Mouse (Mus musculus) stomach, postnatal 0 days (tissue): Measurements from ENCODE around the gene Nmnat1. TPM values are rescaled to one million over a fixed set of nuclear protein-coding genes. Genes with fewer than 3 reads are reported as not detected.

Experiments
- ATAC-seq: fragments of 200-750 bp; cut with Nextera tagmentation; 2 replicates; pipeline ENCODE4 v1.8.0; 2017; ENCODE audit not compliant: low FRiP score, low TSS enrichment
- DNase-seq: peaks from one replicate; pipeline ENCODE4 v3.0.0-alpha.2; 2016; ENCODE audit warnings: low spot score
- H3K27ac ChIP-seq: fragments of 300-500 bp; sonication (generic); replicated peaks from 2 replicates; pipeline ENCODE4 v1.5.1; 2014; ENCODE audit warnings: mild to moderate bottlenecking, control low read depth
- H3K27me3 ChIP-seq: fragments of 300-500 bp; sonication (generic); 2 replicates; pipeline ENCODE4 v1.6.1; 2014; ENCODE audit warnings: low read length; ENCODE audit not compliant: control insufficient read depth, insufficient read depth
- H3K36me3 ChIP-seq: fragments of 300-500 bp; sonication (generic); 2 replicates; pipeline ENCODE4 v1.6.1; 2014; ENCODE audit warnings: low read length, mixed read lengths; ENCODE audit not compliant: control insufficient read depth, insufficient read depth
- H3K4me1 ChIP-seq: fragments of 300-500 bp; sonication (generic); replicated peaks from 2 replicates; pipeline ENCODE4 v1.6.1; 2014; ENCODE audit warnings: antibody characterized with exemption; ENCODE audit not compliant: control insufficient read depth, insufficient read depth
- H3K4me2 ChIP-seq: fragments of 300-500 bp; sonication (generic); replicated peaks from 2 replicates; pipeline ENCODE4 v1.6.1; 2014; ENCODE audit warnings: low read depth, mild to moderate bottlenecking, control low read depth, moderate library complexity
- H3K4me3 ChIP-seq: fragments of 300-500 bp; sonication (generic); 2 replicates; pipeline ENCODE4 v1.5.1; 2014; ENCODE audit warnings: low read depth, low read length, control low read depth
- H3K9ac ChIP-seq: fragments of 300-500 bp; sonication (generic); 2 replicates; pipeline ENCODE4 v1.6.1; 2014; ENCODE audit warnings: mild to moderate bottlenecking, low read length, control low read depth, mixed read lengths
- H3K9me3 ChIP-seq: fragments of 300-500 bp; sonication (generic); 2 replicates; pipeline ENCODE4 v1.6.1; 2016; ENCODE audit warnings: low read length; ENCODE audit not compliant: control insufficient read depth
- CTCF ChIP-seq: IDR thresholded peaks from 2 replicates; pipeline ENCODE4 v1.5.1; 2016; ENCODE audit warnings: antibody characterized with exemption, low read depth, mild to moderate bottlenecking, moderate library complexity
- EP300 ChIP-seq: optimal IDR thresholded peaks from 2 replicates; pipeline ENCODE3; 2016; ENCODE audit warnings: antibody characterized with exemption
- WGBS: fragments of 180-500 bp; shearing (Covaris S2); extraction: QIAGEN DNeasy Blood & Tissue Kit; methylation state at CpG from one replicate; pipeline ENCODE4 v1.1.7; 2014; 5-methylcytosine and 5-hydroxymethylcytosine counted together
- polyA plus RNA-seq: library from polyadenylated mRNA; unstranded; fragments of >200 nt; fragmentation: Nextera tagmentation; extraction: Ambion mirVana; gene quantifications from 2 replicates; pipeline ENCODE4 v1.2.1, GENCODE M21; 2015

Nmnat1 gene
- polyA plus RNA-seq, 1 experiment from 2014 or later = 6.1 TPM

DNA sequence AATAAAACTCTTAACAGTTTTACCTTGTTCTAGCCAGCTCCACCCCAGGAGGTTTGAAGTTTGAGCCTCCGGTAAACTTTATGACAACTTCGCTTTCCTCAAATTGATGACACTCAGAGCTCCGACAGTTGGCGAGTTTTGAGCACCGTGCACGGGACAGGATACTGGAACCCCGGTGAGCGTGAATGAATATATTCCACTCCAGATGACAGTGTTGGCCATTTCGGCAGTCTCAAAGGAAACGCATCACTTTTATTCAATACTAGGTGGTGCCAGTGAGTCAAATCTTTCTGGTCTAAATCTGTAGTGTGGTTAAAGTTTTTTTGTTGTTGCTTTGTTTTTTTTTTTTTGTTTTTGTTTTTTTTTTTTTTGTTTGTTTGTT lies 814 bp upstream of the Nmnat1 start:
- Histone ChIP-seq H3K4me1 (peaks cover 6% of the 10 kb centered on the region; the same call in 1 of the 2 replicates), H3K4me2 (peak overlapping the region; percentile 81), H3K9me3 (no peaks in the 10 kb centered on the region), H3K27me3 (no peaks in the 10 kb centered on the region), H3K27ac (peak overlapping the region; percentile 73), H3K36me3 (no peaks in the 10 kb centered on the region; the same call in 1 of the 2 replicates), H3K4me3 (peak overlapping the region; percentile 69), H3K9ac (peak overlapping the region; percentile 64)
- WGBS = under 1% methylated on average over 10 of the region's 10 CpGs
- DNase-seq (no peak), ATAC-seq (no peak)
- no peak for TF ChIP-seq EP300
- peak; percentile 66 for TF ChIP-seq CTCF

GRCm38 (mm10) chr4:149484566-149484965 lies 436 bp downstream of the Nmnat1 start:
- Histone ChIP-seq H3K4me1 (peaks cover 6% of the 10 kb centered on the region; the same call in 1 of the 2 replicates), H3K9me3 (no peaks in the 10 kb centered on the region), H3K9ac (peak overlapping the region; percentile 64), H3K27ac (peak overlapping the region; percentile 73), H3K36me3 (no peaks in the 10 kb centered on the region; the same call in 1 of the 2 replicates), H3K4me3 (peak overlapping the region; percentile 69), H3K27me3 (no peaks in the 10 kb centered on the region), H3K4me2 (peak overlapping the region; percentile 81)
- DNase-seq (no peak), ATAC-seq (no peak)
- no peak for TF ChIP-seq EP300
- TF ChIP-seq CTCF = no peak
- 51% methylated on average over 3 of the region's 3 CpGs for WGBS

GRCm38 (mm10) chr4:149477078-149477477 lies 7.9 kb downstream of the Nmnat1 start, which contains the start of gene Tmem274:
Gene Tmem274, plus strand, starts transcription at chr4:149477378.
- no peak for DNase-seq

DNA sequence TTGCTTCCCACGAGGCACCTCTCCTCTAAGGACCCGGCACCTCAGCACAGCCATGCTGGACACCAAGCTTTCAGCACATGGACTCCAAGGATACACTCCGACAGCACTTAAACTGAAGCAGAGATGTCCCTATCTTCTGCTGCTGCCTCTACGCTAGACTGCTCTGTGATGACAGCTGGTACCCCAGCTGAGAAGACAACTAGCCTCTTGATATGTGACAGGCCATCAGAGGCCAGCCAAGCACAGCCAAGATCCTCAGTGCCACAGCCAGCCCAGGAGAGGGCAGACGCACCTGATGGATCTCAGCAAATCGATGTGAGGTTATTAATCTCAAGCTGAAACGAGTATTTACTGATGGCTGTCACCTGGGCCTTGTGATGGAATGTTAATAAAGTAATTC lies 9.9 kb downstream of the Nmnat1 start:
- H3K9me3 ChIP-seq = no peaks in the 10 kb centered on the region
- no peak for ATAC-seq
- no peaks in the 10 kb centered on the region for H3K27me3 ChIP-seq
- no peak overlapping the region for H3K27ac ChIP-seq
- no peak overlapping the region for H3K9ac ChIP-seq
- H3K4me2 ChIP-seq = no peak overlapping the region
- H3K4me3 ChIP-seq = no peak overlapping the region
- H3K36me3 ChIP-seq = no peaks in the 10 kb centered on the region; the same call in 1 of the 2 replicates
- 64% methylated on average over 7 of the region's 7 CpGs for WGBS
- TF ChIP-seq CTCF (no peak), EP300 (no peak)
- DNase-seq = no peak
- no peaks in the 10 kb centered on the region for H3K4me1 ChIP-seq

More at GRCm38 (mm10) chr4:149477078-149477477, 7.9 kb downstream of the Nmnat1 start, which contains the start of gene Tmem274:
- Histone ChIP-seq H3K9ac (no peak within 1 kb of the TSS), H3K4me2 (no peak within 1 kb of the TSS), H3K27me3 (no peaks in the 10 kb centered on the region), H3K27ac (no peak within 1 kb of the TSS), H3K9me3 (no peaks in the 10 kb centered on the region), H3K4me1 (no peaks in the 10 kb centered on the region), H3K4me3 (no peak within 1 kb of the TSS), H3K36me3 (no peaks in the 10 kb centered on the region)
- TF ChIP-seq EP300 (no peak), CTCF (no peak)
- no peak for ATAC-seq
- 86% methylated on average over 11 of the region's 11 CpGs for WGBS

- Histone ChIP-seq H3K4me1 (no peaks in the 10 kb centered on the region), H3K9ac (no peak overlapping the region), H3K27ac (no peak overlapping the region), H3K9me3 (no peaks in the 10 kb centered on the region), H3K4me3 (no peak overlapping the region), H3K4me2 (no peak overlapping the region), H3K27me3 (no peaks in the 10 kb centered on the region), H3K36me3 (no peaks in the 10 kb centered on the region; the same call in 1 of the 2 replicates)
- 95% methylated on average over 3 of the region's 3 CpGs for WGBS
- TF ChIP-seq CTCF (no peak), EP300 (no peak)
- no peak for DNase-seq
- ATAC-seq = no peak
Measured at GRCm38 (mm10) chr4:149469557-149469956, 15.4 kb downstream of the Nmnat1 start.

GRCm38 (mm10) chr4:149463435-149463950 lies 21.5 kb downstream of the Nmnat1 start:
- Histone ChIP-seq H3K4me2 (no peak overlapping the region), H3K9me3 (no peaks in the 10 kb centered on the region), H3K9ac (no peak overlapping the region), H3K27me3 (no peaks in the 10 kb centered on the region), H3K36me3 (no peaks in the 10 kb centered on the region), H3K27ac (no peak overlapping the region), H3K4me1 (no peaks in the 10 kb centered on the region), H3K4me3 (no peak overlapping the region)
- TF ChIP-seq EP300 (no peak), CTCF (no peak)
- 70% methylated on average over 6 of the region's 6 CpGs for WGBS
- no peak for ATAC-seq
- DNase-seq = peak; percentile 35
